Mouse (Mus musculus) cerebellum, postnatal 14 days (tissue): ENCODE results near the gene Amelx.
A peak's percentile ranks its signal among the peaks of the same experiment; 100 is the strongest.

ENCODE experiments used
- DNase-seq, 2 experiments: peaks; one replicate each; pipeline ENCODE4 v3.0.0; 2021; ENCODE audit warnings: mixed read lengths in 2 of 2

Gene Amelx

GRCm38 (mm10) chrX:169187100-169187499 lies at the start of gene Amelx:
Amelx (minus strand) TSS chrX:169187200.
- DNase-seq, result no peak

- no peak for DNase-seq
Observed at GRCm38 (mm10) chrX:169222357-169223062, 35.5 kb upstream of the Amelx start.

GRCm38 (mm10) chrX:169220064-169220463 lies 33.1 kb upstream of the Amelx start:
- DNase-seq, result peak; percentile 2

- no peak for DNase-seq
Observed at GRCm38 (mm10) chrX:169210019-169210418, 23.0 kb upstream of the Amelx start.

DNA sequence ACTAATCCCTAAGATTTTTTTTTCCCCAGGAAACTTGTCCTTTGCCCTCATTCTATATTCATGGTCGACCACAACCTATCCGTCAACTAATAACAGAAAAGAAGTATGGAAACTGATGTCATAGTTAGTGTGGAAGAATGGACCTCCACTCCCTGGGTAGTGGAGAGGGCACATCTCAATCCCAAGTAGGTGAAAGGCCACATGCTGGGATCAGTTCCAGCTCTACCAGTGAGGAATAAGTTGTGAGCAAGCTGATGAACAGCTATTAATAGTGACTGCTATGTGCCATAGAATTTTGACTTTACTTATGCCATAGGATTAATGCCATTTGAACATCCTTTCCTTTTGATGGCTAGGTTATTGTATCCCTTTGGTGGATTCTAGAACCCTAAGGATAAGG lies 8.4 kb downstream of the Amelx start:
- no peak for DNase-seq

DNA sequence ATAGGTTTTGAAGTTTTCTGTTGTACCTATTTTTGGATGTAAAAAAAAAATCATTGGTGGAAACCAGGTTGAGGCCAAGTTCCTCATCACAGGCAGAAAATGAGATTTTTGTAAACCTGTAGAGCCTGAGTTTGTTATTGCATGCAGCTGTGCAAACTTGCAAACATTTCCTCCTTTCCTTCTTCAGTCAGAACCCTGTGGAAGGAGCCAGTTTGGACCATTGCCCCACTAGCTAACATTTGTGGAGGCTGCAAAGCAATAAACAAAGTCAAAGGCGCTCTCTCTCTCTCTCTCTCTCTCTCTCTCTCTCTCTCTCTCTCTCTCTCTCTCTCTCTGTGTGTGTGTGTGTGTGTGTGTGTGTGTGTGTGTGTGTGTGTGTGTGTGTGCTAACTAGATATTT lies 13.2 kb downstream of the Amelx start:
- no peak for DNase-seq

GRCm38 (mm10) chrX:169170981-169171380 lies 16.0 kb downstream of the Amelx start:
- no peak for DNase-seq

DNA sequence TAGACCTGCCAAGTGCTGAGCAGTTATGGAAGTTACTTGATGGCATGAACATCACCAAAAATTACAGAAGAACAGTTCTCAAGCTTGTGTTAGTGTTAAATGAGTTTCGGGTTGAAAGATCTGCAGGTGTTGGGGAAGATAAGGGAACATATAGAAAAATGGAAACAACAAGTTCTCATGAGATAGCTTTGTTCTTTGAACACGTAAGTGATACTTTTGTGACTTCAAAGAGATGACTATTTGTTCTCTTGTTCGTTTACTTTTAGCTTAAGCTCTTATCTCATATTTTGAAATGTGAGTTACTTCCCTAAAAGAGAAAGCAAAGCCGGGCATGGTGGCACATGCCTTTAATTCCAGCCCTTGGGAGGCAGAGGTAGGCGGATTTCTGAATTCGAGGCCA lies 28.6 kb downstream of the Amelx start:
- DNase-seq, result no peak

DNA sequence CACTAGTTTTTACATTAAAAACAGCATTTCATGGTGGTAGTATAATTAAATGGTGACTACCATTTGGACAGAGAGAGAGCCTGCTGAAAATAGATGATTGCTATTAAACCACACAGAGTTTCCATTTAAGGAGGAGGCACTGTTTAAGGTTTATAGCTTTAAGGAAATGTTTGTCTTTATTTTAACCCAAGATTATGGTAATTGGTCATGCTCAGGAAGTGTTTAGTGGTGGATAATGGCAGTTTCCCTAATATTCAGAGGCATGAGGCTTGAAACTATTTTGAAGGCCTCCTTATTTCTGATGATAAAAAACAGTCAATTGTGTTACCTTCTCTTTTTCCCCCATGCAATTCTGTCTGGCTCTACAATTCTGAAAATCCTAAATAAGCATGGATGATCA lies 33.2 kb downstream of the Amelx start:
- DNase-seq, result no peak

GRCm38 (mm10) chrX:169140467-169140866 lies 46.5 kb downstream of the Amelx start:
- DNase-seq, result no peak

DNA sequence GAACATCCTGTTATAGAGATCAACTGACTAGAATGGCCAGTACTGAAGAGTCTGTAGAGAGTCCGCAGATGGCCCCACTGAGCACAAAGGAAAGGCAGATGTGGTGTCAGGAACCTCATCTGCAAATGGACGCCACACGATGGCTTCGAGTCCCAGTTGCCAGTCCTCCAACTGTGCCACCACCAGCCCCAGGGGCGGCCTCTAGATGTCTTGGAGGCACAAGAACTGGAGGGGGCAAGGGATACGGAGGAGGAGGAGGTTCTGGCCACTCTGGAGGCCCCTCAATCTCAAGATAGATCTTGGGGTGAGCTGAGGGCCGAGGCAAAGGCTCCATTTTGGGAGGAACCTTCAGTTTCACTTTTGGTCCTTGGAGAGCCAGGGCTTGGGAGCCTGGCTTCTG lies 47.2 kb downstream of the Amelx start:
- DNase-seq, result no peak
